Mouse (Mus musculus): Measurements from ENCODE around the gene Nim1k.
A peak's percentile ranks its signal among the peaks of the same experiment; 100 is the strongest.
"Not testable (repeated sequence)": the region's sequence is repeated elsewhere in the genome, so short reads cannot be mapped to it uniquely, and the experiment has no call there.

Gene Nim1k

GRCm38 (mm10) chr13:119690039-119690728, 65.5 kb downstream of the Nim1k start, which contains the start of gene Hmgcs1:
Gene Hmgcs1 (plus strand): TSS chr13:119690379.
- DNase-seq (ENCODE audit: low read depth, low spot score) = peak; percentile 99

- no peak for DNase-seq (ENCODE audit: low read depth, low spot score)
Observed at GRCm38 (mm10) chr13:119689709-119690038, 66.0 kb downstream of the Nim1k start.

- no peak for DNase-seq (ENCODE audit: low read depth, low spot score)
Observed at GRCm38 (mm10) chr13:119684416-119685177, 71.1 kb downstream of the Nim1k start.

DNA sequence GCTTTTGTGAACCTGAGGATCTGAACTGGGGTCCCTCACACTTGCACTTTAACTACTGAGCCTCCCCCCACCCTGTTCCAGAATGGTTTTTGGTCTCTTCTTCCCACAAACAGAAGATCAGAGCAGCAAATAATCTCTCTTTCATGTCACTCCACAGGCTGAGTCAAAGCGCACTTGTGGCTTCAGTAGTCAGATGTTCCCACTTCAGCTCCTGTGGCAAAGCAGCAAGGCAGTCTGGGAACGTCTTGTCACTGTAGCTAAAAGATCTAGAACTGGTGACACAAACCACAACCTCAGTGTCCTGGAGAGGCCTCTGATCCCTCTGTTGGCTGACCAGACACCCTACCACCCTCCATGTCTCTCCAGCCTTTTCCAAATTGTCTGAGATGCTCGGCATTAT, 74.5 kb downstream of the Nim1k start:
- DNase-seq (ENCODE audit: low read depth, low spot score) = no peak

DNA sequence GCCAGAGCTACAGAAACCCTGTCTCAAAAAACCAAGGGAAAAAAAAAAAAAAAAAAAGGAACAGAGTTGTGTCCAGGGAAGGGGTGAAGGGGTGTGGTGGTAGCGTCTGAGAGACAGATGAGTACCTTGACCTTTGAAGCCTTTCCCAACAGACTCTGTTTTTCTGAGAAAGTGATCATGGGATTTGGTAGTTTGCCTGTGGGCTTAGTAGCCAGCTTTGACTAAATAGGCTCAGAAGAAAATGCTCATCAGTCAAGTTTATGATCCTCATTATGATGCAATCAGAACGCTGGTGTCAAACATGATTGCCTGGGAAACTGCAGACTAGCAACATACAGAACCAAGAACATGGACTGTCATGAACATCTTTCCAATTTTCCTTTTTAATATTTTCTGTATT, 76.0 kb downstream of the Nim1k start:
- no peak for DNase-seq (ENCODE audit: low read depth, low spot score)

- DNase-seq (ENCODE audit: low read depth, low spot score) = no peak
Observed at GRCm38 (mm10) chr13:119678794-119679193, 76.9 kb downstream of the Nim1k start.

- not testable (repeated sequence) for DNase-seq (ENCODE audit: low read depth, low spot score)
Observed at GRCm38 (mm10) chr13:119661420-119661819, 94.3 kb downstream of the Nim1k start.
